12 mouse cellular contexts compared by ENCODE assay signal in genomic region chr9:107917895-107918608, GRCm38 (mm10). TPM values are rescaled to one million over a fixed set of nuclear protein-coding genes. Genes with fewer than 3 reads are reported as not detected.
DNase-seq lines count a peak whose midpoint lies in the region; ATAC-seq and TF ChIP-seq lines count a peak whose summit lies in the region.
"Had no signal": no experiment of that assay in that cellular context is flagged by ENCODE, and none has a peak within 500 bp of the region (broad histone marks: within the 10 kb centered on the region; RNA-seq: fewer than 3 reads in every experiment).

No protein-coding gene starts in this region.

- no peaks in the 10 kb centered on the region for H3K9me3 ChIP-seq in forebrain, embryonic 13.5 days (replicated peaks)
- no peaks in the 10 kb centered on the region for H3K9me3 ChIP-seq in forebrain, embryonic 16.5 days (ENCODE audit: control insufficient read depth, low read length)
- H3K9me3 ChIP-seq in lung, embryonic 14.5 days (ENCODE audit: low read depth, low read length): no peaks in the 10 kb centered on the region

- H3K4me1 ChIP-seq in forebrain, embryonic 13.5 days: peaks cover 6% of the 10 kb centered on the region
- peaks cover 5% of the 10 kb centered on the region; the same call in 1 of the 2 replicates for H3K4me1 ChIP-seq in forebrain, embryonic 16.5 days (replicated peaks; ENCODE audit: control insufficient read depth, insufficient read depth, low read length)
- H3K4me1 ChIP-seq in lung, embryonic 14.5 days (ENCODE audit: insufficient read depth): no peaks in the 10 kb centered on the region

- no peak overlapping the region for H3K4me2 ChIP-seq in forebrain, embryonic 13.5 days
- H3K4me2 ChIP-seq in forebrain, embryonic 16.5 days (ENCODE audit: low read length): no peak overlapping the region
- peak overlapping the region; percentile 13; the same call in 1 of the 2 replicates for H3K4me2 ChIP-seq in lung, embryonic 14.5 days

- no peak for ATAC-seq in forebrain, embryonic 13.5 days
- ATAC-seq in forebrain, embryonic 16.5 days: no peak
- 0 out of 2 replicates have a peak, but pooled peaks have one; percentile 36 for ATAC-seq in lung, embryonic 14.5 days (ENCODE audit: insufficient read depth)

- H3K9ac ChIP-seq in forebrain, embryonic 13.5 days: 0 out of 2 replicates have a peak overlapping the region, but pooled peaks have one; percentile 45
- no peak overlapping the region for H3K9ac ChIP-seq in forebrain, embryonic 16.5 days (replicated peaks; ENCODE audit: low read depth, low read length)
- no peak overlapping the region for H3K9ac ChIP-seq in lung, embryonic 14.5 days

- peak; percentile 86 for DNase-seq in lung, embryonic 14.5 days
- no peak for DNase-seq in lung, postnatal 36 days
- DNase-seq in forelimb bud, embryonic 11.5 days (ENCODE audit: low read depth, low spot score): peak; percentile 66
- DNase-seq in retina, embryonic 14.5 days (ENCODE audit: low spot score): peak; percentile 70
- no peak for DNase-seq in layer of hippocampus, adult 9-10 months (ENCODE audit: low spot score)
- no peak for DNase-seq in layer of hippocampus, adult 8-10 months (ENCODE audit: low spot score in 2 of 2)
- DNase-seq: cerebellum, adult 9-11 months; kidney, adult 8-10 months had no signal

- no peak overlapping the region for H3K27ac ChIP-seq in forebrain, embryonic 13.5 days
- H3K27ac ChIP-seq in forebrain, embryonic 16.5 days (ENCODE audit: low read length): no peak overlapping the region; the same call in 1 of the 2 replicates
- no peak overlapping the region for H3K27ac ChIP-seq in lung, embryonic 14.5 days (ENCODE audit: low read depth)

- no peaks in the 10 kb centered on the region for H3K36me3 ChIP-seq in forebrain, embryonic 13.5 days (ENCODE audit: poor library complexity, severe bottlenecking)
- H3K36me3 ChIP-seq in forebrain, embryonic 16.5 days (ENCODE audit: control insufficient read depth, insufficient read depth): no peaks in the 10 kb centered on the region
- H3K36me3 ChIP-seq in lung, embryonic 14.5 days (ENCODE audit: insufficient read depth): no peaks in the 10 kb centered on the region; the same call in 1 of the 2 replicates

- H3K4me3 ChIP-seq in forebrain, embryonic 13.5 days: no peak overlapping the region
- no peak overlapping the region for H3K4me3 ChIP-seq in forebrain, embryonic 16.5 days (replicated peaks; ENCODE audit: low read length)
- no peak overlapping the region for H3K4me3 ChIP-seq in lung, embryonic 14.5 days (ENCODE audit: low read depth, low read length)

- no peak for TF ChIP-seq CTCF in lung, embryonic 14.5 days (IDR thresholded peaks at IDR 0.05; ENCODE audit: low read depth)

- 43% methylated on average over 13 of the region's 13 CpGs for WGBS in forebrain, embryonic 13.5 days
- 35% methylated on average over 13 of the region's 13 CpGs for WGBS in forebrain, embryonic 16.5 days
- 27% methylated on average over 13 of the region's 13 CpGs for WGBS in lung, embryonic 14.5 days

- no peaks in the 10 kb centered on the region for H3K27me3 ChIP-seq in forebrain, embryonic 13.5 days
- no peaks in the 10 kb centered on the region for H3K27me3 ChIP-seq in forebrain, embryonic 16.5 days (replicated peaks; ENCODE audit: control insufficient read depth, insufficient read depth, low read length)
- no peaks in the 10 kb centered on the region for H3K27me3 ChIP-seq in lung, embryonic 14.5 days (ENCODE audit: insufficient read depth, low read length)

RNA-seq across cellular contexts. Expression of gene Actl11, which starts 10.2 kb away (rescaled TPM):
- not detected in 2 replicates for polyA plus RNA-seq in forebrain, embryonic 13.5 days (2015; fragmentation: Nextera tagmentation; extraction: Ambion mirVana)
- polyA plus RNA-seq in forebrain, embryonic 16.5 days (2015; fragmentation: Nextera tagmentation; extraction: Ambion mirVana): not detected in 2 replicates
- not detected in 2 replicates for polyA plus RNA-seq in lung, embryonic 14.5 days (2014; fragmentation: Nextera tagmentation; extraction: Ambion mirVana)
- not detected for total RNA-seq in layer of hippocampus, adult 8-10 months (2022)
- total RNA-seq: gastrocnemius, postnatal 4 days had no signal
- polyA plus RNA-seq: liver, embryonic 16.5 days had no signal

RNA-seq across cellular contexts. Expression of gene Mst1r, which starts 11.4 kb away (rescaled TPM):
- 0.46 and 0.74 TPM in 2 replicates for polyA plus RNA-seq in forebrain, embryonic 13.5 days (2015; fragmentation: Nextera tagmentation; extraction: Ambion mirVana)
- polyA plus RNA-seq in forebrain, embryonic 16.5 days (2015; fragmentation: Nextera tagmentation; extraction: Ambion mirVana): 0.91 and 1.3 TPM in 2 replicates
- 1.7 and 2.2 TPM in 2 replicates for polyA plus RNA-seq in lung, embryonic 14.5 days (2014; fragmentation: Nextera tagmentation; extraction: Ambion mirVana)
- 1 to 10 TPM; 1.5 to 3.9 (median 2.5) TPM for total RNA-seq in layer of hippocampus, adult 8-10 months (2022)

RNA-seq across cellular contexts. Expression of gene Camkv, which starts 17.4 kb away (rescaled TPM):
- polyA plus RNA-seq in forebrain, embryonic 13.5 days (2015; fragmentation: Nextera tagmentation; extraction: Ambion mirVana): 23.6 and 27.2 TPM in 2 replicates
- 117 and 140 TPM in 2 replicates for polyA plus RNA-seq in forebrain, embryonic 16.5 days (2015; fragmentation: Nextera tagmentation; extraction: Ambion mirVana)
- polyA plus RNA-seq in lung, embryonic 14.5 days (2014; fragmentation: Nextera tagmentation; extraction: Ambion mirVana): 2.7 TPM in 2 replicates
- total RNA-seq in layer of hippocampus, adult 8-10 months (2022): 100 to 1,000 TPM; 470 to 535 (median 505) TPM

RNA-seq across cellular contexts. Expression of gene Mon1a, which starts 30.1 kb away (rescaled TPM):
- 18.9 and 20.6 TPM in 2 replicates for polyA plus RNA-seq in forebrain, embryonic 13.5 days (2015; fragmentation: Nextera tagmentation; extraction: Ambion mirVana)
- polyA plus RNA-seq in forebrain, embryonic 16.5 days (2015; fragmentation: Nextera tagmentation; extraction: Ambion mirVana): 24.8 and 25.2 TPM in 2 replicates
- polyA plus RNA-seq in lung, embryonic 14.5 days (2014; fragmentation: Nextera tagmentation; extraction: Ambion mirVana): 11.9 and 13.0 TPM in 2 replicates
- total RNA-seq in layer of hippocampus, adult 8-10 months (2022): 10 to 100 TPM; 21.0 to 30.2 (median 27.2) TPM

RNA-seq across cellular contexts. Expression of gene Traip, which starts 31.9 kb away (rescaled TPM):
- 21.7 and 23.6 TPM in 2 replicates for polyA plus RNA-seq in forebrain, embryonic 13.5 days (2015; fragmentation: Nextera tagmentation; extraction: Ambion mirVana)
- 14.2 and 17.1 TPM in 2 replicates for polyA plus RNA-seq in forebrain, embryonic 16.5 days (2015; fragmentation: Nextera tagmentation; extraction: Ambion mirVana)
- polyA plus RNA-seq in lung, embryonic 14.5 days (2014; fragmentation: Nextera tagmentation; extraction: Ambion mirVana): 30.7 and 31.2 TPM in 2 replicates
- total RNA-seq in layer of hippocampus, adult 8-10 months (2022): 10 to 100 TPM; 15.2 to 26.6 (median 19.9) TPM

Comparison
In these comparisons a context has a peak if more than half of its experiments do, and no peak if none do; other contexts are left out.
1. DNase-seq: peak in lung, embryonic 14.5 days (single experiment), forelimb bud, embryonic 11.5 days (single experiment) and retina, embryonic 14.5 days (single experiment); none in lung, postnatal 36 days (single experiment), layer of hippocampus, adult 9-10 months (single experiment) and layer of hippocampus, adult 8-10 months (0 of 2).